Mouse (Mus musculus) midbrain, embryonic 14.5 days (tissue): ENCODE results near the gene Tpm1. TPM values are rescaled to one million over a fixed set of nuclear protein-coding genes. Genes with fewer than 3 reads are reported as not detected.

ENCODE experiments used
- ATAC-seq: fragments of 200-750 bp; cut with Nextera tagmentation; 2 replicates; pipeline ENCODE4 v1.8.0; 2017; ENCODE audit warnings: moderate number of reproducible peaks, moderate library complexity; ENCODE audit not compliant: low FRiP score, low TSS enrichment
- DNase-seq: peaks from one replicate; pipeline ENCODE4 v3.0.0-alpha.2; 2015
- H3K27ac ChIP-seq: fragments of 300-500 bp; sonication (generic); replicated peaks from 2 replicates; pipeline ENCODE4 v1.5.1; 2014; ENCODE audit warnings: mild to moderate bottlenecking, low read depth, low read length, moderate library complexity
- H3K27me3 ChIP-seq: fragments of 300-500 bp; sonication (generic); 2 replicates; pipeline ENCODE4 v1.6.1; 2014; ENCODE audit warnings: low read length, control low read depth, mixed read lengths; ENCODE audit not compliant: control insufficient read depth, insufficient read depth
- H3K36me3 ChIP-seq: fragments of 300-500 bp; sonication (generic); 2 replicates; pipeline ENCODE4 v1.6.1; 2014; ENCODE audit warnings: low read length, control low read depth; ENCODE audit not compliant: control insufficient read depth, insufficient read depth
- H3K4me1 ChIP-seq: fragments of 300-500 bp; sonication (generic); 2 replicates; pipeline ENCODE4 v1.6.1; 2014; ENCODE audit warnings: mild to moderate bottlenecking, antibody characterized with exemption, low read length, control low read depth; ENCODE audit not compliant: control insufficient read depth, insufficient read depth
- H3K4me2 ChIP-seq: fragments of 300-500 bp; sonication (generic); 2 replicates; pipeline ENCODE4 v1.6.1; 2014; ENCODE audit warnings: mild to moderate bottlenecking, low read length, moderate library complexity
- H3K4me3 ChIP-seq: fragments of 300-500 bp; sonication (generic); replicated peaks from 2 replicates; pipeline ENCODE4 v1.5.1; 2014; ENCODE audit warnings: low read depth, low read length
- H3K9ac ChIP-seq: fragments of 300-500 bp; sonication (generic); replicated peaks from 2 replicates; pipeline ENCODE4 v1.6.1; 2014; ENCODE audit warnings: mild to moderate bottlenecking, low read length, moderate library complexity
- H3K9me3 ChIP-seq: fragments of 300-500 bp; sonication (generic); 2 replicates; pipeline ENCODE4 v1.6.1; 2016; ENCODE audit warnings: low read length, control low read depth, mixed read lengths; ENCODE audit not compliant: control insufficient read depth
- WGBS: fragments of 180-500 bp; shearing (Covaris S2); extraction: QIAGEN DNeasy Blood & Tissue Kit; methylation state at CpG from one replicate; pipeline ENCODE4 v1.1.7; 2014; 5-methylcytosine and 5-hydroxymethylcytosine counted together
- polyA plus RNA-seq: library from polyadenylated mRNA; unstranded; fragments of >200 nt; fragmentation: Nextera tagmentation; extraction: Ambion mirVana; gene quantifications from 2 replicates; pipeline ENCODE4 v1.2.1, GENCODE M21; 2014

The Tpm1 gene
- polyA plus RNA-seq, 1 experiment from 2014 or later: 124 TPM

DNA sequence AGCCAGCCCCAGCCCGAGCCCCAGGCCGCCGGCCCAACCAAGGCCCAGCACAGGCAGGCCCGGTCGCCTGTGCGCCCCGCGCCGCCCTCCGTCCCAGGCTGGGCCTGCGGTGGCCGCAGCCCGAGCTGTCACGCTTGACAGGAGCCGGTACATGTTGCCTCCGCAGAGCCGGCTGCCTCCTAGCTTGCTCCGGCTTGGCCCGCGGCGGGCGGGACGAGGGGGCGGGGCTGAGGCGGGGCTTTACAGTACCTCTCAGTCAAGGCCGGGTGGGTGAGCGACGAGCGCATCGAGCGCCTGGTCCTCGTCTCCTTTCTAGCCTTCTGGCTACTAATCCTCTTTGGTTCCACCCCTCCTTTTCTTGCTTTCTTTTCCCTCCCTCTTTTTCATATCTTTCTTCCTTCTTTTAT lies 74.0 kb downstream of the Tpm1 start, which contains the start of gene Lactb:
Gene Lactb, minus strand, starts transcription at position 246 of the 407 bp plus-strand sequence.
- Histone ChIP-seq H3K27me3 (no peaks in the 10 kb centered on the region), H3K9me3 (no peaks in the 10 kb centered on the region), H3K9ac (peak within 1 kb of the TSS; percentile 80), H3K4me2 (peak within 1 kb of the TSS; percentile 58), H3K36me3 (peaks cover 9% of the 10 kb centered on the region), H3K4me1 (peaks cover 9% of the 10 kb centered on the region; the same call in 1 of the 2 replicates), H3K27ac (peak within 1 kb of the TSS; percentile 90), H3K4me3 (peak within 1 kb of the TSS; percentile 93)
- DNase-seq: peak; percentile 97
- under 1% methylated on average over 32 of the region's 32 CpGs for WGBS
- peak; percentile 97 for ATAC-seq

DNA sequence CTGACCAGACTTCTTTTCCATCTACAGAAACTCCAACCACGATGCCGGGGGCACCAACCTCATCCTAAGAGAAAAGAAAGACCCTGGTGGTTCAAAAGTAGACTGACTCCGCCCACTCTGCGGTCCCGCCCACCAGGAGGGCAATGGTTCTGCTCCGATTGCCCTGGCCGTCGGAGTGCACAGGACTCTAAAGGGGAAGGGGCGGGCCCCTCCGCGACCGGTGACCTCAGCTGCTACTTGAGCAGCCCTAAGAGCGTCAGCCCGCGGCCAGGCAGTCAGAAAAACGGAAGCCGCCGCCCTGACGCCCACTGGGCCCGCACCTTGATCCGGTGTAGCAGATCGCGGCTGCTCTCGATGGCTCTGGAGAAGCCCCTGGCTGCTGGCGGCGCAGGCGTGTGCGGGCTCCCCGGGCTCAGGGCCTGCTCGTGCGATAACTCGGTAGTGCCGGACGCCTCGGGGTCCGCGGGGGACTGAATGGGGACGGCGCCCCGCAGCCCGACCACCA lies 74.4 kb downstream of the Tpm1 start:
- H3K36me3 ChIP-seq: peaks cover 13% of the 10 kb centered on the region
- under 1% methylated on average over 41 of the region's 41 CpGs for WGBS
- peak; percentile 79 for ATAC-seq

More for the DNA sequence above, 74.4 kb downstream of the Tpm1 start:
- Histone ChIP-seq H3K9me3 (no peaks in the 10 kb centered on the region), H3K4me2 (peak overlapping the region; percentile 58), H3K4me1 (peaks cover 9% of the 10 kb centered on the region; the same call in 1 of the 2 replicates), H3K4me3 (peak overlapping the region; percentile 93), H3K9ac (peak overlapping the region; percentile 80), H3K27ac (peak overlapping the region; percentile 90), H3K27me3 (no peaks in the 10 kb centered on the region)
- peak; percentile 82 for DNase-seq

Other genes starting within 250 kb of the Tpm1 start
- 2.1 and 3.4 TPM in 2 replicates for gene Aph1c, start 214.7 kb downstream of the Tpm1 start, polyA plus RNA-seq
- gene Rab8b, start 129.7 kb downstream of the Tpm1 start, polyA plus RNA-seq: 20.8 and 27.6 TPM in 2 replicates
- gene Rps27l, start 103.3 kb downstream of the Tpm1 start, polyA plus RNA-seq: 245 and 251 TPM in 2 replicates
- 14.2 and 14.8 TPM in 2 replicates for gene Lactb, start 73.9 kb downstream of the Tpm1 start, polyA plus RNA-seq